Mouse (Mus musculus) adrenal gland, adult (tissue): ENCODE data around the gene Tubal3.

Experiments
- DNase-seq, 2 experiments: peaks; one replicate each; pipeline ENCODE4 v3.0.0; 2022 to 2023; ENCODE audit warnings: low spot score in 1 of 2; ENCODE audit not compliant: inconsistent age in 2 of 2

The Tubal3 gene

GRCm38 (mm10) chr13:3913504-3913903 is 4.6 kb upstream of the Tubal3 start:
- DNase-seq: no peak

- DNase-seq: no peak
Observed at GRCm38 (mm10) chr13:3924483-3924882, 6.4 kb downstream of the Tubal3 start.

GRCm38 (mm10) chr13:3925632-3926031 is 7.6 kb downstream of the Tubal3 start:
- DNase-seq: no peak

DNA sequence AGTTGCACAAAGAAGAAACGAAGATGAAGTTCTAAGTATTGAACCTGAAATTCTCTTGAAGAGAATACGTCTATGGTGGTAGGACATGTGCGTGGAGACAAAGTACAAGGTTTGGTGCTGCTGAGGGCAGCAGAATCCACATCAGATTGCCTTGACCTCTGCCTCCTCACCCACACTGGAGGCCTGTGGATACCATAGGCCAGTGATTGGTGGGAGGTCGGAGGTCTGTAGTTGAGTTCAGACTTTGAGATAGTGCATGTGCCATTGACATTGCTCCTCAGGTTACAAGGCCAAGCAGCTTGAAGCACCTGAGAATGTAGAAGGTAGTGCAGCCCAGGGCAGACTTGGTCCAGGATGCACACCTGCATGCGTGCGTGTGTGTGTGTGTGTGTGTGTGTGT is 8.0 kb downstream of the Tubal3 start:
- DNase-seq: no peak

GRCm38 (mm10) chr13:3944699-3945098 is 26.6 kb downstream of the Tubal3 start:
- no peak for DNase-seq

- DNase-seq: no peak
Observed at GRCm38 (mm10) chr13:3945249-3945648, 27.2 kb downstream of the Tubal3 start, which contains the start of gene Ucn3. Gene Ucn3, minus strand, starts transcription at chr13:3945349.

GRCm38 (mm10) chr13:3947267-3947666 is 29.2 kb downstream of the Tubal3 start:
- DNase-seq: no peak

DNA sequence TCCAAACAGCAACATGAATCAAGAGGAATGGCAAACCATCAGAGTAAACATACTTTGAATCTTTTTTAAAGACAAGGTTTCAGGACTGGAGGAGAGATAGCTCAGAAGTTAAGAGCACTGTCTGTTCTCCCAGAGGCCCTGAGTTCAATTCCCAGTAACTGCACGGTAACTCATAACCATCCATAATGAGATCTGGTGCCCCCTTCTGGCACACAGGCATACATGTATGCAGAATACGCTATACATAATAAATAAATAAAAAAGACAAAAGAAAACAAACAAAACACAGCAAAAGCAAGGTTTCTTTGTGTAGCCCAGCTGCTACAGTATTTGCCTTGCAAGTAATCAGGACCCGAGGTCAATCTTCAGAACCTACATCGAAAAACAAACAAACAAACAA is 31.4 kb downstream of the Tubal3 start:
- DNase-seq: no peak

DNA sequence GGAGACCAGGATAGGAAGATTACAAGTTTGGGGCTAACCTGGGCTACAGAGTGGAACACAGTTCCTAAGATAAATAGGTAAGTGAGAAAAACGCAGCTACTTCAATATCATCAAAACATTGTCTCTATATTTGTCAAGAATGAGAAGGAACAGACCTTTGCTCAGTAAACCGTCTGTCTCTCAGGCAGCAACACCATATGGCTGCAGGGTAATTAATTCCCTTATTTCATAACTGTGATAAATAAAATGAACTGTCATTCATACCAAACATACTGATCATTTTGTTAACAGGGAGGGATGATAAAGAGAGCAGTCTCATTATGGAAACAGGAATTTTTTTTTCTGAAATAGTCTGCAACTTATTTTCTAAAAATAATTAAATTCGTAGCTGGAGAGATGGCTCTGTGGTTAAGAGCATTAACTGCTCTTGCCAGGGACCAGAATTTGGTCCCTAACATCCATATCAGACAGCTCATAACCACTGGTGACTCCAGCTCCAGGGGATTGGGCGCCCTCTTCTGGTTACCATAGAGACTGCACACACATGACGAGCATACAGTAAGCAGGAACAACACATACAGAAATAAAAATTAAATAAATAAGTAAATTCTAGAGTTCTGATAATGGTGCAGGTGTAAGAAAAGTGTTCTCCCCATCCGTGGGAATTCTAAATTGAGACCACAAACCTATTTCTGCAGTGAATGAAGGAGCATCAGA is 33.3 kb downstream of the Tubal3 start:
- no peak for DNase-seq

GRCm38 (mm10) chr13:3968849-3969248 is 50.8 kb downstream of the Tubal3 start:
- DNase-seq: no peak
